Mouse (Mus musculus): ENCODE results near the gene Klhdc4.
A peak's percentile ranks its signal among the peaks of the same experiment; 100 is the strongest.

The Klhdc4 gene

GRCm38 (mm10) chr8:121829048-121829776 is at the start of gene Klhdc4:
Gene Klhdc4 (minus strand): TSS chr8:121829569.
- DNase-seq: peak; percentile 84

GRCm38 (mm10) chr8:121877828-121878480 is 48.6 kb upstream of the Klhdc4 start:
- DNase-seq: no peak

- DNase-seq: no peak
Observed at GRCm38 (mm10) chr8:121877212-121877611, 47.8 kb upstream of the Klhdc4 start.

GRCm38 (mm10) chr8:121875517-121875916 is 46.1 kb upstream of the Klhdc4 start:
- DNase-seq: no peak

GRCm38 (mm10) chr8:121875045-121875444 is 45.7 kb upstream of the Klhdc4 start:
- DNase-seq: no peak

GRCm38 (mm10) chr8:121874031-121874430 is 44.7 kb upstream of the Klhdc4 start:
- peak; percentile 72 for DNase-seq

GRCm38 (mm10) chr8:121871833-121872440 is 42.6 kb upstream of the Klhdc4 start:
- peak; percentile 39 for DNase-seq

- DNase-seq: no peak
Observed at GRCm38 (mm10) chr8:121870190-121870589, 40.8 kb upstream of the Klhdc4 start.

- DNase-seq: no peak
Observed at GRCm38 (mm10) chr8:121868896-121869295, 39.5 kb upstream of the Klhdc4 start.

- DNase-seq: no peak
Observed at GRCm38 (mm10) chr8:121868196-121868595, 38.8 kb upstream of the Klhdc4 start.

GRCm38 (mm10) chr8:121865356-121865755 is 36.0 kb upstream of the Klhdc4 start:
- no peak for DNase-seq

GRCm38 (mm10) chr8:121861806-121862548 is 32.6 kb upstream of the Klhdc4 start:
- DNase-seq: no peak

- DNase-seq: no peak
Observed at GRCm38 (mm10) chr8:121861276-121861675, 31.9 kb upstream of the Klhdc4 start.

- DNase-seq: no peak
Observed at GRCm38 (mm10) chr8:121857747-121858146, 28.4 kb upstream of the Klhdc4 start.

GRCm38 (mm10) chr8:121857331-121857730 is 28.0 kb upstream of the Klhdc4 start:
- no peak for DNase-seq

GRCm38 (mm10) chr8:121856071-121856746 is 26.8 kb upstream of the Klhdc4 start:
- DNase-seq: no peak

- no peak for DNase-seq
Observed at GRCm38 (mm10) chr8:121853586-121853985, 24.2 kb upstream of the Klhdc4 start.

GRCm38 (mm10) chr8:121852464-121852863 is 23.1 kb upstream of the Klhdc4 start:
- no peak for DNase-seq

- DNase-seq: no peak
Observed at GRCm38 (mm10) chr8:121851716-121852115, 22.3 kb upstream of the Klhdc4 start.

- peak; percentile 98 for DNase-seq
Observed at GRCm38 (mm10) chr8:121850821-121851470, 21.6 kb upstream of the Klhdc4 start.

- DNase-seq: no peak
Observed at GRCm38 (mm10) chr8:121850436-121850820, 21.1 kb upstream of the Klhdc4 start.

- peak; percentile 81 for DNase-seq
Observed at GRCm38 (mm10) chr8:121850018-121850417, 20.6 kb upstream of the Klhdc4 start.

Data from liver (tissue).